Mouse (Mus musculus): ENCODE measurements around the gene Gm47996. TPM values are rescaled to one million over a fixed set of nuclear protein-coding genes. Genes with fewer than 3 reads are reported as not detected.
A peak's percentile ranks its signal among the peaks of the same experiment; 100 is the strongest.

Gene Gm47996
- polyA plus RNA-seq, 1 experiment from 2014 or later, result not detected

GRCm38 (mm10) chr1:151250529-151251193 lies 40.7 kb downstream of the Gm47996 start:
- no peaks in the 10 kb centered on the region for H3K27me3 ChIP-seq (ENCODE audit: control insufficient read depth, insufficient read depth, low read length)
- H3K4me2 ChIP-seq (ENCODE audit: low read depth, low read length), result peak overlapping the region; percentile 32
- no peaks in the 10 kb centered on the region for H3K9me3 ChIP-seq (replicated peaks; ENCODE audit: control insufficient read depth, low read length)
- H3K27ac ChIP-seq (ENCODE audit: low read length), result 0 out of 2 replicates have a peak overlapping the region, but pooled peaks have one; percentile 6
- H3K4me1 ChIP-seq (ENCODE audit: control insufficient read depth, insufficient read depth, low read length), result 0 out of 2 replicates have a peak, but pooled peaks cover 2% of the 10 kb centered on the region
- peak; percentile 69; the same call in 1 of the 2 replicates for ATAC-seq (ENCODE audit: insufficient read depth, low FRiP score)
- peak overlapping the region; percentile 12; the same call in 1 of the 2 replicates for H3K4me3 ChIP-seq (replicated peaks; ENCODE audit: low read length)
- H3K36me3 ChIP-seq (ENCODE audit: control insufficient read depth, insufficient read depth, low read length), result no peaks in the 10 kb centered on the region
- 0 out of 2 replicates have a peak overlapping the region, but pooled peaks have one; percentile 22 for H3K9ac ChIP-seq (ENCODE audit: low read length)
- WGBS, result 42% methylated on average over 18 of the region's 18 CpGs

GRCm38 (mm10) chr1:151251194-151252010 lies 41.5 kb downstream of the Gm47996 start:
- Histone ChIP-seq H3K4me3 (replicated peaks; ENCODE audit: low read length) (peak overlapping the region; percentile 12; the same call in 1 of the 2 replicates), H3K4me2 (ENCODE audit: low read depth, low read length) (peak overlapping the region; percentile 32; the same call in 1 of the 2 replicates), H3K9me3 (replicated peaks; ENCODE audit: control insufficient read depth, low read length) (no peaks in the 10 kb centered on the region), H3K27me3 (ENCODE audit: control insufficient read depth, insufficient read depth, low read length) (no peaks in the 10 kb centered on the region), H3K36me3 (ENCODE audit: control insufficient read depth, insufficient read depth, low read length) (no peaks in the 10 kb centered on the region), H3K4me1 (ENCODE audit: control insufficient read depth, insufficient read depth, low read length) (0 out of 2 replicates have a peak, but pooled peaks cover 2% of the 10 kb centered on the region), H3K9ac (ENCODE audit: low read length) (0 out of 2 replicates have a peak overlapping the region, but pooled peaks have one; percentile 22), H3K27ac (ENCODE audit: low read length) (no peak overlapping the region)
- no peak; the same call in 1 of the 2 replicates for ATAC-seq (ENCODE audit: insufficient read depth, low FRiP score)
- 75% methylated on average over 14 of the region's 14 CpGs for WGBS

- 59% methylated on average over 5 of the region's 5 CpGs for WGBS
- Histone ChIP-seq H3K4me2 (ENCODE audit: low read depth, low read length) (no peak overlapping the region), H3K27ac (ENCODE audit: low read length) (no peak overlapping the region), H3K4me1 (ENCODE audit: control insufficient read depth, insufficient read depth, low read length) (peaks cover 8% of the 10 kb centered on the region; the same call in 1 of the 2 replicates), H3K36me3 (ENCODE audit: control insufficient read depth, insufficient read depth, low read length) (no peaks in the 10 kb centered on the region), H3K9me3 (replicated peaks; ENCODE audit: control insufficient read depth, low read length) (no peaks in the 10 kb centered on the region), H3K9ac (ENCODE audit: low read length) (no peak overlapping the region), H3K27me3 (ENCODE audit: control insufficient read depth, insufficient read depth, low read length) (no peaks in the 10 kb centered on the region), H3K4me3 (replicated peaks; ENCODE audit: low read length) (no peak overlapping the region)
- no peak for ATAC-seq (ENCODE audit: insufficient read depth, low FRiP score)
Observed at GRCm38 (mm10) chr1:151255422-151255821, 45.5 kb downstream of the Gm47996 start.

- Histone ChIP-seq H3K27ac (ENCODE audit: low read length) (no peak overlapping the region), H3K9me3 (replicated peaks; ENCODE audit: control insufficient read depth, low read length) (no peaks in the 10 kb centered on the region), H3K27me3 (ENCODE audit: control insufficient read depth, insufficient read depth, low read length) (no peaks in the 10 kb centered on the region), H3K4me2 (ENCODE audit: low read depth, low read length) (no peak overlapping the region; the same call in 1 of the 2 replicates), H3K4me3 (replicated peaks; ENCODE audit: low read length) (no peak overlapping the region), H3K36me3 (ENCODE audit: control insufficient read depth, insufficient read depth, low read length) (no peaks in the 10 kb centered on the region), H3K4me1 (ENCODE audit: control insufficient read depth, insufficient read depth, low read length) (peaks cover 5% of the 10 kb centered on the region; the same call in 1 of the 2 replicates), H3K9ac (ENCODE audit: low read length) (no peak overlapping the region)
- WGBS, result 54% methylated on average over 14 of the region's 14 CpGs
- ATAC-seq (ENCODE audit: insufficient read depth, low FRiP score), result no peak
Observed at GRCm38 (mm10) chr1:151258090-151258954, 48.4 kb downstream of the Gm47996 start.

- H3K4me2 ChIP-seq (ENCODE audit: low read depth, low read length), result no peak overlapping the region; the same call in 1 of the 2 replicates
- no peak overlapping the region for H3K27ac ChIP-seq (ENCODE audit: low read length)
- ATAC-seq (ENCODE audit: insufficient read depth, low FRiP score), result no peak
- no peaks in the 10 kb centered on the region for H3K36me3 ChIP-seq (ENCODE audit: control insufficient read depth, insufficient read depth, low read length)
- WGBS, result 44% methylated on average over 8 of the region's 8 CpGs
- H3K4me3 ChIP-seq (replicated peaks; ENCODE audit: low read length), result no peak overlapping the region
- no peaks in the 10 kb centered on the region for H3K9me3 ChIP-seq (replicated peaks; ENCODE audit: control insufficient read depth, low read length)
- H3K4me1 ChIP-seq (ENCODE audit: control insufficient read depth, insufficient read depth, low read length), result peaks cover 5% of the 10 kb centered on the region; the same call in 1 of the 2 replicates
- no peak overlapping the region for H3K9ac ChIP-seq (ENCODE audit: low read length)
- H3K27me3 ChIP-seq (ENCODE audit: control insufficient read depth, insufficient read depth, low read length), result no peaks in the 10 kb centered on the region
Observed at GRCm38 (mm10) chr1:151259061-151259460, 49.1 kb downstream of the Gm47996 start.

Other genes starting within 250 kb of the Gm47996 start
- 11.8 and 13.6 TPM in 2 replicates for gene Hmcn1, start 216.7 kb upstream of the Gm47996 start, polyA plus RNA-seq (2015; fragmentation: Nextera tagmentation; extraction: Ambion mirVana)
- 0.08 and 0.15 TPM in 2 replicates for gene Gm47985, start 27.6 kb upstream of the Gm47996 start, polyA plus RNA-seq (2015; fragmentation: Nextera tagmentation; extraction: Ambion mirVana)
- gene Gm8947, start 17.8 kb upstream of the Gm47996 start, polyA plus RNA-seq (2015; fragmentation: Nextera tagmentation; extraction: Ambion mirVana), result 0.10 and 0.15 TPM in 2 replicates
- gene Gm47995, start 11.7 kb upstream of the Gm47996 start, polyA plus RNA-seq (2015; fragmentation: Nextera tagmentation; extraction: Ambion mirVana), result not detected in 2 replicates
- gene 3110040M04Rik, start 6.0 kb upstream of the Gm47996 start, polyA plus RNA-seq (2015; fragmentation: Nextera tagmentation; extraction: Ambion mirVana), result 0.14 TPM in 1 of 2 replicates, not detected in the other
- gene Ivns1abp, start 134.3 kb downstream of the Gm47996 start, polyA plus RNA-seq (2015; fragmentation: Nextera tagmentation; extraction: Ambion mirVana), result 215 and 222 TPM in 2 replicates
- gene Swt1, start 218.3 kb downstream of the Gm47996 start, polyA plus RNA-seq (2015; fragmentation: Nextera tagmentation; extraction: Ambion mirVana), result 19.7 and 32.4 TPM in 2 replicates
- 30.7 and 33.8 TPM in 2 replicates for gene Trmt1l, start 218.4 kb downstream of the Gm47996 start, polyA plus RNA-seq (2015; fragmentation: Nextera tagmentation; extraction: Ambion mirVana)